Mouse (Mus musculus): ENCODE results near the gene Kat5. TPM values are rescaled to one million over a fixed set of nuclear protein-coding genes. Genes with fewer than 3 reads are reported as not detected.

Kat5 gene
- polyA plus RNA-seq, 1 experiment = 37.1 TPM

DNA sequence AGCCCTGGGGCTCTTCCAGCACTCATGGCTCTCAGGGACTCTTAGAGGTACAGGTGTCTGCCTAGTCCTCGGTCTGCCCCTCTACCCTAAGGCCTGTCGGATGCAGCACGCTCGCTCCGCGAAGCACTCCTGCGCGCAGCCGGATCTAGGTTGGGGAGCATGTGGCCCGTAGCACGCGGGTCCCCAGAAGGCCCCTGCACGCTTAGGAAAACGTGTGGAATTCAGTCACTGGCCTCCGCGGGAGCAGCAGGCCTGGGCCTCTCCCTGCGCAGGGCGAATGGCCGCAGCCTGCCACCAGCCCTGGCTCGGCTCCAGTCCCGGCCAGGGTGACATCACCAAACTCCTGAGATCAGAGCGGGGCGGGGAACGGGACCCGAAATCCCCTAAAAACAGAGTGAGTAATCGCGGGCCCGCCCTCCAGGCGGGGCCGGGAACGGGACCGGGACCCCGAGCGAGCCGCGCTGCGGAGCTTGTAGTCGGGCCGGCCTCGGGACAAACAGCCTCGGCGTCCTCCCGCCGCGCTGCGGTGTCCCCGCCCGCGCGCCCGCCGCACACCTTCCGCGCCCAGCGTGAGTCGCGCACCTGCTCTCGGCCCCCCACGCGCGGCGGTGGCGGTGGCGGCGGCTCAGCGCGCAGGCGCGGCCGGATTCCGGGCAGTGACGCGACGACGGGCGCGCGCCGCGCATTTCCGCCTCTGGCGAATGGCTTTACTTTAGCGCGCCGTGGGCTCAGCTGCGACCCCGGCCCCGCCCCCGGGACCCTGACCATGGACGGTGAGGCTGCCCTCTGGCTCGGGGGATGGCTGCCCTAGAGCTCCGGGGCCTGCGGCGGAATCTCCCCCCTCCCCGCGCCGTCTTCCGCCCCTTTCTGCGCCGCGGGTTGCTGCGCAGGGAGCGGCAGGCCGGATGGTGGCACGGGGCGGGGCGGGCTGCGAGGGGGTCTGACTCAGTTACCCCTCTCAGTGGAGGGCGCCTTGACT, 27.3 kb upstream of the Kat5 start, which contains the start of gene Rela:
Rela (plus strand) TSS at position 415 of the 979 bp plus-strand sequence.
- H3K27me3 ChIP-seq (ENCODE audit: control insufficient read depth, insufficient read depth, insufficient read length) = no peaks in the 10 kb centered on the region
- H3K36me3 ChIP-seq (ENCODE audit: control insufficient read depth, insufficient read depth) = peaks cover 18% of the 10 kb centered on the region
- peak within 1 kb of the TSS; percentile 73 for H3ac ChIP-seq (ENCODE audit: control insufficient read depth, insufficient read length)
- H3K4me2 ChIP-seq (ENCODE audit: low read depth) = peak within 1 kb of the TSS; percentile 95
- H3K4me3 ChIP-seq = peak within 1 kb of the TSS; percentile 55
- peaks cover 12% of the 10 kb centered on the region for H3K79me2 ChIP-seq (ENCODE audit: control insufficient read depth, insufficient read depth)
- TF ChIP-seq CEBPB (IDR thresholded peaks at IDR 0.05; ENCODE audit: insufficient read depth, poor library complexity, severe bottlenecking) (no peak), SRF (IDR thresholded peaks at IDR 0.05; ENCODE audit: control insufficient read depth, insufficient read length, low read depth) (no peak), TCF12 (IDR thresholded peaks at IDR 0.05; ENCODE audit: insufficient read depth, poor library complexity, severe bottlenecking) (no peak), REST (IDR thresholded peaks at IDR 0.05; ENCODE audit: insufficient read depth, insufficient read length) (no peak), USF1 (IDR thresholded peaks at IDR 0.05; ENCODE audit: low read depth) (no peak), TCF3 (IDR thresholded peaks at IDR 0.05; ENCODE audit: insufficient read length, low read depth) (no peak), E2F4 (IDR thresholded peaks at IDR 0.05; ENCODE audit: insufficient read depth) (no peak), MYOD1 (IDR thresholded peaks at IDR 0.05; ENCODE audit: control insufficient read depth in 1 of 3, insufficient read length in 2 of 3, low read depth in 2 of 3) (peak in 2 of 3 experiments; percentile 80 to 92), POLR2A (IDR thresholded peaks at IDR 0.05; ENCODE audit: insufficient read length, low read depth) (peak; percentile 83), POLR2AphosphoS2 (IDR thresholded peaks at IDR 0.05; ENCODE audit: insufficient read length, low read depth) (no peak), MYOG (IDR thresholded peaks at IDR 0.05; ENCODE audit: control insufficient read depth in 1 of 3, insufficient read depth in 1 of 3, insufficient read length in 2 of 3, low read depth in 2 of 3) (peak in 2 of 3 experiments; percentile 50 to 78), MAX (IDR thresholded peaks at IDR 0.05; ENCODE audit: low read depth) (no peak)

DNA sequence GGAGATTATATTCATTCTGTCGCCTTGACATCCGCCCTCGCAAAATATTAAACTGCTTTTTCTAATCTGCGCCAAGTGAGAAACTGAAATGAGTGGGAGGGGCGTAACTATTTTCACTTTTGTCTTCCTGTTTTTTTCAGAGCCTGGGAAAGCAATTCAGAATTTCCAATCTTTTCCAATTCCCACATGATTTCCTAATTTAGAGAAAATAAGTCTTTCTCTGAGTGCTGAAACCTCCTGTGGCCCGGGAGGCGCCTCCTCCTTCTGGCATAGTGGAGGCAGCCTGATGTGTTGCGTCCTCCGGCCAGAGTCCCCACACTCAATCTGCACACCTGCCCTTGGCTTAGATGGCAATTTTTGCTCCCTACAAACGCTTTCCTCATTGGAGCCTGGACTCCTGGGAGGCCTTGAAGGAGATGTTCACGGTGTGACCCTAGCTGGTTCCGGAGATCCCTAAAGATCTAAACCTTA, 26.6 kb upstream of the Kat5 start:
- peak overlapping the region; percentile 73 for H3ac ChIP-seq (ENCODE audit: control insufficient read depth, insufficient read length)
- peak overlapping the region; percentile 95 for H3K4me2 ChIP-seq (ENCODE audit: low read depth)
- H3K4me3 ChIP-seq = peak overlapping the region; percentile 55
- H3K27me3 ChIP-seq (ENCODE audit: control insufficient read depth, insufficient read depth, insufficient read length) = no peaks in the 10 kb centered on the region
- H3K79me2 ChIP-seq (ENCODE audit: control insufficient read depth, insufficient read depth) = peaks cover 12% of the 10 kb centered on the region
- TF ChIP-seq E2F4 (IDR thresholded peaks at IDR 0.05; ENCODE audit: insufficient read depth) = no peak
- no peak for TF ChIP-seq REST (IDR thresholded peaks at IDR 0.05; ENCODE audit: insufficient read depth, insufficient read length)
- TF ChIP-seq MYOG (IDR thresholded peaks at IDR 0.05; ENCODE audit: control insufficient read depth in 1 of 3, insufficient read depth in 1 of 3, insufficient read length in 2 of 3, low read depth in 2 of 3) = no peak
- TF ChIP-seq POLR2A (IDR thresholded peaks at IDR 0.05; ENCODE audit: insufficient read length, low read depth) = no peak
- no peak for TF ChIP-seq MAX (IDR thresholded peaks at IDR 0.05; ENCODE audit: low read depth)
- no peak for TF ChIP-seq USF1 (IDR thresholded peaks at IDR 0.05; ENCODE audit: low read depth)
- no peak for TF ChIP-seq TCF12 (IDR thresholded peaks at IDR 0.05; ENCODE audit: insufficient read depth, poor library complexity, severe bottlenecking)
- no peak for TF ChIP-seq TCF3 (IDR thresholded peaks at IDR 0.05; ENCODE audit: insufficient read length, low read depth)
- no peak for TF ChIP-seq SRF (IDR thresholded peaks at IDR 0.05; ENCODE audit: control insufficient read depth, insufficient read length, low read depth)
- no peak for TF ChIP-seq POLR2AphosphoS2 (IDR thresholded peaks at IDR 0.05; ENCODE audit: insufficient read length, low read depth)
- no peak for TF ChIP-seq MYOD1 (IDR thresholded peaks at IDR 0.05; ENCODE audit: control insufficient read depth in 1 of 3, insufficient read length in 2 of 3, low read depth in 2 of 3)
- no peak for TF ChIP-seq CEBPB (IDR thresholded peaks at IDR 0.05; ENCODE audit: insufficient read depth, poor library complexity, severe bottlenecking)
- peaks cover 11% of the 10 kb centered on the region for H3K36me3 ChIP-seq (ENCODE audit: control insufficient read depth, insufficient read depth)

DNA sequence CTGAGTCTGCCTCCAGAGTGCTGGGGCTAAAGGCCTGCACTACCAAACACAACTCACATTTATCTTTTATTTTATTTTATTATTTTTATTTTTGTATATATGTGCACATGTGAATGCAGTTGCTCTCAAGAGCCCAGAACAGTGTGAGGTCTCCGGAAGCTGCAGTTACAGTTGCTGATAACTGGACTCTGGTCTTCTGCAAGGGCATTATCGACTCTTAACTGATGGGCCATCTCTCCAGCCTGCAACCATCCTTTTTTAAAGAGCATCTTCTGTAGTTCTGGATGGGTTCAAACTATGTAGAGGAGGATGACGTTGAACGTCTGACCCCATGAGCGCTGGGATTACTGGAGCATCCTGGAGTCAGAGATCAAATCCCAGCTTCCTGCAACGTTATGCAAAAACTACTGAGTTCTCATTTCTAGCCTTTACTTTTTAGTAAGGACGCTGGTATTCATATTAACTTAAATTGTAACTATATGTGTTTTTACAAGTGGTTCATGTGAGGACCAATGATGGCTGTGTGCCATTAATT, 26.1 kb upstream of the Kat5 start:
- Histone ChIP-seq H3K4me2 (ENCODE audit: low read depth) (no peak overlapping the region), H3K4me3 (no peak overlapping the region), H3K27me3 (ENCODE audit: control insufficient read depth, insufficient read depth, insufficient read length) (no peaks in the 10 kb centered on the region), H3K79me2 (ENCODE audit: control insufficient read depth, insufficient read depth) (peaks cover 12% of the 10 kb centered on the region), H3ac (ENCODE audit: control insufficient read depth, insufficient read length) (no peak overlapping the region), H3K36me3 (ENCODE audit: control insufficient read depth, insufficient read depth) (peaks cover 11% of the 10 kb centered on the region)
- no peak for TF ChIP-seq E2F4 (IDR thresholded peaks at IDR 0.05; ENCODE audit: insufficient read depth)
- no peak for TF ChIP-seq CEBPB (IDR thresholded peaks at IDR 0.05; ENCODE audit: insufficient read depth, poor library complexity, severe bottlenecking)
- TF ChIP-seq POLR2AphosphoS2 (IDR thresholded peaks at IDR 0.05; ENCODE audit: insufficient read length, low read depth) = no peak
- TF ChIP-seq TCF12 (IDR thresholded peaks at IDR 0.05; ENCODE audit: insufficient read depth, poor library complexity, severe bottlenecking) = no peak
- no peak for TF ChIP-seq TCF3 (IDR thresholded peaks at IDR 0.05; ENCODE audit: insufficient read length, low read depth)
- no peak for TF ChIP-seq MYOG (IDR thresholded peaks at IDR 0.05; ENCODE audit: control insufficient read depth in 1 of 3, insufficient read depth in 1 of 3, insufficient read length in 2 of 3, low read depth in 2 of 3)
- no peak for TF ChIP-seq USF1 (IDR thresholded peaks at IDR 0.05; ENCODE audit: low read depth)
- no peak for TF ChIP-seq SRF (IDR thresholded peaks at IDR 0.05; ENCODE audit: control insufficient read depth, insufficient read length, low read depth)
- TF ChIP-seq MYOD1 (IDR thresholded peaks at IDR 0.05; ENCODE audit: control insufficient read depth in 1 of 3, insufficient read length in 2 of 3, low read depth in 2 of 3) = no peak
- TF ChIP-seq REST (IDR thresholded peaks at IDR 0.05; ENCODE audit: insufficient read depth, insufficient read length) = no peak

DNA sequence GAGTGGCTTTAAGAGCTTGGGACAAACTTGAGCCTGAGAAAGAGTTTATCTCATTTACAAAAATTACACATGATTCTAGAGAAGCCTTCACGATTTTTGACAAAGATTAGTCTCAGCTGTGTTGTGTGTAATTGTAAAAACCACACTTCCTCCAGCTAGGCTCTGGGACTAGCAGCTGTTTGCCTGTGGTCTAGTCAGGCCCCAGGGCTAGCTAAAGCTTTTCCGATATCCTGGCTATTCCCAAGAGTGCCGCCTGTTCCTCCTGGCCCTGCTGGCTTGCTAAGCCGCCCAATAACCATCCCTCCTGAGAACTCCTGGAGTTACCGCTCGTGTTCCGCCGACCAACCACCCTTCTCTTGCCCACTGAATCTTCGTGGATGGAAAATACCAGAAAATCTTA, 22.1 kb upstream of the Kat5 start:
- Histone ChIP-seq H3K4me2 (ENCODE audit: low read depth) (peak overlapping the region; percentile 46), H3K79me2 (ENCODE audit: control insufficient read depth, insufficient read depth) (no peaks in the 10 kb centered on the region), H3ac (ENCODE audit: control insufficient read depth, insufficient read length) (no peak overlapping the region), H3K27me3 (ENCODE audit: control insufficient read depth, insufficient read depth, insufficient read length) (no peaks in the 10 kb centered on the region), H3K4me3 (no peak overlapping the region), H3K36me3 (ENCODE audit: control insufficient read depth, insufficient read depth) (no peaks in the 10 kb centered on the region)
- TF ChIP-seq TCF12 (IDR thresholded peaks at IDR 0.05; ENCODE audit: insufficient read depth, poor library complexity, severe bottlenecking) = peak; percentile 11
- peak in 2 of 3 experiments; percentile 84 for TF ChIP-seq MYOD1 (IDR thresholded peaks at IDR 0.05; ENCODE audit: control insufficient read depth in 1 of 3, insufficient read length in 2 of 3, low read depth in 2 of 3)
- peak; percentile 33 to 80 (median 64) for TF ChIP-seq MYOG (IDR thresholded peaks at IDR 0.05; ENCODE audit: control insufficient read depth in 1 of 3, insufficient read depth in 1 of 3, insufficient read length in 2 of 3, low read depth in 2 of 3)
- no peak for TF ChIP-seq POLR2A (IDR thresholded peaks at IDR 0.05; ENCODE audit: insufficient read length, low read depth)

Measured in myocyte (in vitro differentiated cells).